Mouse (Mus musculus): Measurements from ENCODE around the gene Rgma. TPM values are rescaled to one million over a fixed set of nuclear protein-coding genes. Genes with fewer than 3 reads are reported as not detected.

The Rgma gene
- polyA plus RNA-seq, 1 experiment from 2014 or later: 3.8 TPM

DNA sequence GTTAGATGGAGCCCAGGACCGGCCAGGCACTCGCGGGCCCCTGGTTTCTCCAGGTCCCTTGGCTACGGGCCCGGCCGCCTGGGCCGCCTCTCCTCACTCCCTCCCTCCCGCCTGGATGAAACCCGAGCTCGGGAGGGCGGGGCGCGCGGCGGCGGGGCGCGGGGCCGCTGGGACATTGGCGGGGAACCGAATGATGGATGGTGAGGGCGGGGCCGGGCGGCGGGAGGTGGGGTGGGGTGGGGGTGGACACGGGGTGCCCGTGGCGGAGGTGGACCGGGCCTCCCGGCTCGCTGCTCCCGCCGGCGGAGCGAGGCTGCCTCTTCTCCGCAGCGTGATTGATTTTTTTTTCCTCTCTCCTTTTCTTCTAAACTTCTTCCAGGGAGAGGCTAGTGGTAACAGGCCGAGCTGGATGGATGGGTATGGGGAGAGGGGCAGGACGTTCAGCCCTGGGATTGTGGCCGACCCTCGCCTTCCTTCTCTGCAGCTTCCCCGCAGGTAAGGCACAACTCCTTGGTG, 15.8 kb downstream of the Rgma start:
- H3K27ac ChIP-seq (replicated peaks): peak overlapping the region; percentile 86
- WGBS: 0% methylated on average over 25 of the region's 42 CpGs

DNA sequence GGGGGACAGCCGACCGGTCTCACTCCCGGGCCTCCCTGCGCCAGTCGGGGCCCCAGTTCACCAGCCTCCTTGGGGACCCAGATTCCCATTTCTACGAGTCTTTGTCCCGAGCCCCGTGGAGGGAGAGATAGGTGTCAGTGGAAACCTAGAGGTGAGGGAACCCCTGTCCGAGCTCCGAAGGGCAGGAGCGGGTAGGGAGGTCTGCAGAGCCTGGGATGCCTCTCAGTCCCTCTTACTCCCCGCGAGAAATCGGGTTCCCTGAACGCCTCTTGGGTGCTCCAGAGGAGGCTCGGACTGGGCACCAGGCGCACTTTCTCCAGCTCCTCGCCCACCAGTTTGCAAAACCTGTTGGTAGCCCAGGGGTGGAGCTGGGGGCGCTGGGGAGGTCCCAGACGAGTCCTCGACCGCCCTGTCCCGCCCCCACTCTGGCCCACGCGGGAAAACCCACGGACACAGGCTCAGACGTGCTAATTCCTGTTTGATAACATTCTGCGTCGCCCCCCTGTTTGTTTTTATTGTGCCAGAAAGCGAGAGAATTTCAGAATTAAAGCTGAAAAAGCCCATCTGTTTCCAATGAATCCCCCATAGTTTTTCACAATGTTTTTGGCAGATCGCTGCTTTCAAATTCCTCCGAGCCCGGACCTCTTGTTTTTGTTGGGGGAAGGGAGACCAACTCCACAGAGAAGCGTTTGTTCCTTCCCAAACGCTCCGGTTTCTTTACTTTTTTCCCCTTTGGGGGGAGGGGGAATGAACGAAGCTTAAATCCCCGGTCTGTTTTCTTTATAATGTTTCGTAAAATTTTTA, 16.4 kb downstream of the Rgma start:
- Histone ChIP-seq H3K27me3 (replicated peaks) (peaks cover 72% of the 10 kb centered on the region), H3K4me1 (peaks cover 33% of the 10 kb centered on the region), H3K36me3 (no peaks in the 10 kb centered on the region), H3K4me3 (peak overlapping the region; percentile 76), H3K9me3 (no peaks in the 10 kb centered on the region), H3K9ac (peak overlapping the region; percentile 88), H3K27ac (replicated peaks) (peak overlapping the region; percentile 86), H3K4me2 (peak overlapping the region; percentile 98)
- under 1% methylated on average over 39 of the region's 39 CpGs for WGBS
- ATAC-seq (ENCODE audit: extremely low read depth, insufficient number of reproducible peaks, low FRiP score, low TSS enrichment): no peak

More for the DNA sequence above, 15.8 kb downstream of the Rgma start:
- Histone ChIP-seq H3K4me1 (peaks cover 33% of the 10 kb centered on the region), H3K4me2 (peak overlapping the region; percentile 98), H3K27me3 (replicated peaks) (peaks cover 72% of the 10 kb centered on the region), H3K36me3 (no peaks in the 10 kb centered on the region), H3K4me3 (peak overlapping the region; percentile 76), H3K9me3 (no peaks in the 10 kb centered on the region), H3K9ac (peak overlapping the region; percentile 88)
- ATAC-seq (ENCODE audit: extremely low read depth, insufficient number of reproducible peaks, low FRiP score, low TSS enrichment): peak; percentile 84; the same call in 1 of the 2 replicates

DNA sequence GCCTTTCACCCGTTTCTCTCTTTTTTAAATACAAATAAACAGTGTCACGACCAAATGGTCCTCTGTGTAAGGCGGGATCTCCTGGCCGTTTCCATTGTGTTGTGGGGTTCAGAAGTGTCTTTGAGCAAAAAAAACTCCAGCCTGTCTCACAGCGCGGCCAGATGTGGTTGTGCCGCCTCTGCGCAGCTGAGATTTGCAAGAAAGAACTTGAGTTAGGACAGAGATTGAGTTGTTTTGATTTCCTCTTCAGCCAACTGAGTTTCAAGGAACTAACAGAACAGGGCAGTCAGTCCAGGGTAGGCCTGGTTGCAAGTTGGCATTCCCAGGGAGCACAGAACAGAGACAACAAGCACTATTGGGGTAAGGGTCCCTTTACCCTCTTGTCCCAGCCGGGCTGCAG, 17.1 kb downstream of the Rgma start:
- Histone ChIP-seq H3K4me2 (peak overlapping the region; percentile 98), H3K27ac (replicated peaks) (peak overlapping the region; percentile 86), H3K4me3 (peak overlapping the region; percentile 76), H3K9ac (peak overlapping the region; percentile 88), H3K4me1 (peaks cover 33% of the 10 kb centered on the region), H3K27me3 (replicated peaks) (peaks cover 72% of the 10 kb centered on the region), H3K9me3 (no peaks in the 10 kb centered on the region), H3K36me3 (no peaks in the 10 kb centered on the region)
- WGBS: 5% methylated on average over 9 of the region's 9 CpGs
- ATAC-seq (ENCODE audit: extremely low read depth, insufficient number of reproducible peaks, low FRiP score, low TSS enrichment): no peak

DNA sequence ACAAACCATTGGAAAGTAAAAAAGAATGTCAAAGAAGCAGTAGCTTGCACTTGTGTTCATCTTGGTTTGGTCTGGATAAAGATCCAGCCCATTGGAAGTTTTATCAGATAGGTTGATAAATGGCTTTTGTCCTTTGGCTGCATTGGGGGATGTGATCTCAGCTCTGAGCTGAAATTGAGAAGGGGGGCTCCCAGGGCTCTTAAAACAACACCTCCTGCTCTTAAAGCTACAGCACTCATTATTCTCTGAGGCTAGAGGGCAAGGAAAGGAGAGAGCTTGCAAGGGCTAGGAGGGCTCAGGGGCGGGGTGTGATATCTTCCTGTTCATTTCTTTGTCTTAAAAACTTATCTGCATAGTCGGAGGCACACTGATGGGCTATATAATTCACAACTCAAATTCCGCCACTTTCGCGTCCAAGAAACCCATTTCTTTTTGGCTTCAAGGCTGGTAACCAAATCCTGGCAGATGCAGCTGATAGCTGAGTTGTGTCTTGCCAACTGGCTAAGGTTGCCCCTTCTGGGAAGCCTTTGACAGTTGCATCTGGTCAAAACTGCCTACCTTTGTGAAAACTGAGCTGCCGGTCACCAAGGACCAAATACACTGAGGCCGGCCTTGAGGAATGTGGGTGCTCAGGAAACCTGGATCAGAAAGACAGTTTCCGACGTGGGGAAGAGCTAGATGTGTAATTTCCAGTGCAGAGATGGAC, 18.2 kb downstream of the Rgma start:
- Histone ChIP-seq H3K27me3 (replicated peaks) (peaks cover 72% of the 10 kb centered on the region), H3K9ac (peak overlapping the region; percentile 88; the same call in 1 of the 2 replicates), H3K9me3 (no peaks in the 10 kb centered on the region), H3K27ac (replicated peaks) (0 out of 2 replicates have a peak overlapping the region, but pooled peaks have one; percentile 86), H3K4me1 (peaks cover 42% of the 10 kb centered on the region), H3K36me3 (no peaks in the 10 kb centered on the region), H3K4me3 (peak overlapping the region; percentile 76), H3K4me2 (peak overlapping the region; percentile 98)
- no peak for ATAC-seq (ENCODE audit: extremely low read depth, insufficient number of reproducible peaks, low FRiP score, low TSS enrichment)
- WGBS: 49% methylated on average over 9 of the region's 9 CpGs

DNA sequence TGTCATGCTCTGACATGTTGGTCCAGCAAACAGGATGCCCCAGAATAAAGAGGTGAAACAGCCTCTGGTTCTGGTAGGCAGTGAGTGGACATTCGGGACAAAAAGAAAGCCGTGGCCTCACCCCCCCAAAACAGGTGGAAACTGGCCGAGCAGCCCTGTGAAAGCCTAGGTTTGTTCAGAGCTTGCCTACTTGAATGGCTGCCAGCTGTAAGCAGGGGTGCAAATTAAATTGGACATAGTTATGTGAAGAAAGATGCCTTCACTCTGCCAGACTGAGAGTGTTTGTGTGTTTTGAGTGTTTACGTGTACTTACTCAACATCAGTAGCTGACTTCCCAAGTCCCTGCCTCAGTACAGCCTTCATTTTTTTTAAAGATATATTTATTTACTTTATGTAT, 18.7 kb downstream of the Rgma start:
- 70% methylated on average over 4 of the region's 4 CpGs for WGBS
- H3K4me3 ChIP-seq: peak overlapping the region; percentile 76; the same call in 1 of the 2 replicates
- peak overlapping the region; percentile 98 for H3K4me2 ChIP-seq
- H3K36me3 ChIP-seq: no peaks in the 10 kb centered on the region
- H3K9me3 ChIP-seq: no peaks in the 10 kb centered on the region
- peaks cover 74% of the 10 kb centered on the region for H3K27me3 ChIP-seq (replicated peaks)
- H3K4me1 ChIP-seq: peaks cover 47% of the 10 kb centered on the region
- no peak for ATAC-seq (ENCODE audit: extremely low read depth, insufficient number of reproducible peaks, low FRiP score, low TSS enrichment)
- H3K27ac ChIP-seq (replicated peaks): no peak overlapping the region
- no peak overlapping the region for H3K9ac ChIP-seq

DNA sequence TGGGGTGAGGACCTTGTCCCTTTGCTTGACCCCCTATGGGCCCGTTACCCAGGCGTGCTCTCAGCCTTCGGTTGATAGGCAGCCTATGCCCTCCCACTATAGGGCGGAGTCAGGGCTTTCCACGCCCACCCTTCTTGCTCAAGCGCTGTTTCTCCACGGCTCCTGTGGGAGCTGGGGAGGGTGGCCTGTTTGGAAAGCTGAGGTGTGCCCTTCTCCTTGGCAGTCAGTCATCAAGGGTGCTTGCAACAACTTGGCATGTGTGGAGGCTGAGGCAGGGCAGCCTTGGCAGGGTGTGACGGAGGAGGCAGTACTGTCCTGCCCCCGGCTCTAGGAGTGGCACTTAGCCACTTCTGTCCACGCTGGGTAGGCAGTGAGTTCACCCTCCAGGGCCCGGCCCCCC, 23.0 kb downstream of the Rgma start:
- peak overlapping the region; percentile 15; the same call in 1 of the 2 replicates for H3K9ac ChIP-seq
- H3K4me3 ChIP-seq: peak overlapping the region; percentile 48
- H3K9me3 ChIP-seq: no peaks in the 10 kb centered on the region
- H3K4me2 ChIP-seq: peak overlapping the region; percentile 65
- 7% methylated on average over 11 of the region's 11 CpGs for WGBS
- no peaks in the 10 kb centered on the region for H3K36me3 ChIP-seq
- peaks cover 40% of the 10 kb centered on the region for H3K4me1 ChIP-seq
- no peak overlapping the region for H3K27ac ChIP-seq (replicated peaks)
- 0 out of 2 replicates have a peak, but pooled peaks have one; percentile 35 for ATAC-seq (ENCODE audit: extremely low read depth, insufficient number of reproducible peaks, low FRiP score, low TSS enrichment)
- peaks cover 65% of the 10 kb centered on the region for H3K27me3 ChIP-seq (replicated peaks)

DNA sequence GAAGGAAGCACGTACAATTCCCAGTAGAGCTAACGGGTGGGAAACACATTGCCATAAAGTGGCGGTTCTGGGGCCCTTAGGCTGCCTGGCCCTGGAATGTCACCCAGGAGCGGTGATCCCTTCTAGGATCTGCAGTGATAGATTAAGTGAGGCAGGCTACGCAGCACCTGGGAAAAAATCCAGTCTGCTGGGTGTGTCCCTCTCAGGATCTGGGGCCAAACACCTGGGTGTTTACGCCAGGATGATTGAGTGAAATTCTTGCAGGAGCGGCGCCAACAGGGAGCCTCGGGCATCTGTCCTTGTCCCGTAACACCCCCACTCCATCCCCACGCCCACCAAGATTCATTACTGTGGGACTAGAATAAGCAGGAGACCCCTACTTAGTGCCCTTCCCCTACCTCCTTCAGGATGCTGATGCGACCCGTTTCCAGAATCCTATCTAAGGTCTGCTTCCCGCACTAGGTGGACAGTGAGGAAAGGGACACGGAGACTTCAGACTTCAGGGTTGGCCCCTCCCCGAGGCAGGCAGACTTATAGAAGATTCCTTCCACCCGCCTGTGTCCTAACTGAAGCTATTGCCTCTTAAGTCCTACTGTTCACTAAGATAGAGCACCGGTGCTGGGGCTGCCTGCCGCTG, 23.6 kb downstream of the Rgma start:
- peak overlapping the region; percentile 15 for H3K9ac ChIP-seq
- no peaks in the 10 kb centered on the region for H3K9me3 ChIP-seq
- H3K27ac ChIP-seq (replicated peaks): no peak overlapping the region
- H3K4me1 ChIP-seq: peaks cover 38% of the 10 kb centered on the region
- H3K36me3 ChIP-seq: no peaks in the 10 kb centered on the region
- peak overlapping the region; percentile 65 for H3K4me2 ChIP-seq
- WGBS: 8% methylated on average over 19 of the region's 19 CpGs
- no peak for ATAC-seq (ENCODE audit: extremely low read depth, insufficient number of reproducible peaks, low FRiP score, low TSS enrichment)
- peak overlapping the region; percentile 48 for H3K4me3 ChIP-seq
- H3K27me3 ChIP-seq (replicated peaks): peaks cover 60% of the 10 kb centered on the region

DNA sequence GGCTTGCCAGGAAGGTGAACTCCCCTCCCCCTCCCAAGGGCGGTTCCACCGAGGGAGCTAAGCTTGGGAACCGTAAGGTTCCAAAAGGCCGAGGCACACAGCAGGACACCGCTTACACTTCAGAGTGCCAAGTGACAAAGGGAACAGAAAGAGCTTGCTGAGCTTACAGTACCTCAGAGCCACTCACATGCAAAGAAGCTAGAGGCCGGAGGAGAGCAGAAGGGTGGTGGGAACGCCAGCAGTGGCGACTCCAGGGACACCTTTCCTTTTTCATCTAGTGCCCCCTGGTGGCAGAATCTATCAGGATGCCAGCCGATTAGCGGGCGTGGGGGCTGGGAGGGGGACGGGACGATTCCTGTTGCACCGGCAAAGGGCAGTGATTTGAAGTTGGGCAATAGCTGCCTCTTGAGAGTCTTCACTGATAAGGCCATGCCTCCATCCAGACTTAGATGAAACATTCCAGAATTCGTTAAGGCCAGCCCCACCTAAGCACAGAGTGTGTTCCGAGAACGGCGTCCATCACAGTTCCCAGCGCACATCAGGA, 24.3 kb downstream of the Rgma start:
- peak overlapping the region; percentile 48 for H3K4me3 ChIP-seq
- H3K27me3 ChIP-seq (replicated peaks): peaks cover 59% of the 10 kb centered on the region
- peaks cover 38% of the 10 kb centered on the region for H3K4me1 ChIP-seq
- H3K36me3 ChIP-seq: no peaks in the 10 kb centered on the region
- ATAC-seq (ENCODE audit: extremely low read depth, insufficient number of reproducible peaks, low FRiP score, low TSS enrichment): no peak
- H3K9ac ChIP-seq: peak overlapping the region; percentile 62
- peak overlapping the region; percentile 65 for H3K4me2 ChIP-seq
- H3K9me3 ChIP-seq: no peaks in the 10 kb centered on the region
- 1% methylated on average over 19 of the region's 19 CpGs for WGBS
- H3K27ac ChIP-seq (replicated peaks): no peak overlapping the region

DNA sequence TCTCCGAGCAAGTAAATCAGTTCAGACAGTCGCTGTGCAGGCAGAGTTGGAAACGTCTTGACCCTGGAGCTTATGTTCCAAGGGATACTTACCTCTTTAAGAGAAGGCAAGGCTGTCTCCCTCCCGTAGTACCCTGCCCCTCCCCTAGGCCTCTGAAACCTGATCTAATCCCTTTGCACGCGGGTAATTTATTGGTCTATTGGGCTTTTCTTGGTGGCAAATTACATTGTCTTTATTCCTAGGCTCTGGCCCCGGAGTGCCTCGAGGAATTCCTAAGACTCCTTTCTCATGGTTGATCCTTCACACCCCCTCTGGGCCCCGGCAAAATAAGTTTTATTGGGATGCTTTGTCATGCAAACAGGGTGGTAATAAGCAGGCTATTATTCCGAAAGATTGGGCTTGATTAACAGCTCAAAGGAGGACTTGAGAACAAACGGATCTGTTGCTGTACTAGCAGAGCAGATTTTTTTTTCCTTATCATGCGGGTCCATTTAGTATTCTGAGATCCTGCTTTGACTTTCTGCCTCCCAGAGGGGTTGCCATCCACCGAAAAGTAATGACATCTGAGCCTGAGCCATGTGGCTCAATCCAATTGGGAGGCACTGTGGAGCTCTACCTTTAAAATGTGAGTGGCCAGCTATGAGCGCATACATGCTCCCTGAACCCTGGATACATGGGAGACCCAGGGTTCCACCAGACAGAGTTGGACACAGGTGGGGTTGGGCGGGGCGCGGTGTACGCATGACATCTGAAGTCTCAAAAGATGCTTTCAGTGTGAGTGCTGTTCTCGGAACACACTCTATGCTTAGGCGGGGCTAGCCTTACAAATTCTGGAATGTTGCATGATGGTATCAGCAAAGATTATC, 25.0 kb downstream of the Rgma start:
- Histone ChIP-seq H3K4me3 (peak overlapping the region; percentile 48), H3K27ac (replicated peaks) (no peak overlapping the region), H3K4me1 (peaks cover 38% of the 10 kb centered on the region), H3K27me3 (replicated peaks) (peaks cover 59% of the 10 kb centered on the region), H3K36me3 (no peaks in the 10 kb centered on the region), H3K9me3 (no peaks in the 10 kb centered on the region), H3K9ac (peak overlapping the region; percentile 62), H3K4me2 (peak overlapping the region; percentile 65)
- 20% methylated on average over 20 of the region's 20 CpGs for WGBS
- no peak for ATAC-seq (ENCODE audit: extremely low read depth, insufficient number of reproducible peaks, low FRiP score, low TSS enrichment)

DNA sequence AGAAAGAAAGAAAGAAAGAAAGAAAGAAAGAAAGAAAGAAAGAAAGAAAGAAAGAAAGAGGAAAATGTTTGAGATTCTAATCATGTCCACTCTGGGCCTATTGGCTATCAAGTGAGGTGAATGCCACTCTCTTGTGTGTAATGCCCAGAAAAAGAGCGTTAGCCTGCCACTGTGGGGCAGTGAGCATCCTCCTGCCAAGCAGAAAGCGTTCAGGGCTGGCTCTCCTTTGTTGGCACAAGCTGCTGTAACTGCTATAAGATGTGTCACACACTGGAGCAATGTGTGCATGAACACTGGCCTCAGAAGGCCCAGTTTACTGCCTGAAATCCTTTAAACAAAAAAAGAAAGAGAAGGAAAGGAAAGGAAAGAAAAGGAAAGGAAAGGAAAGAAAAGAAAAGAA, 26.8 kb downstream of the Rgma start:
- Histone ChIP-seq H3K9ac (no peak overlapping the region), H3K9me3 (peaks cover 7% of the 10 kb centered on the region; the same call in 1 of the 2 replicates), H3K27me3 (replicated peaks) (peaks cover 42% of the 10 kb centered on the region), H3K36me3 (peaks cover 12% of the 10 kb centered on the region), H3K4me1 (peaks cover 38% of the 10 kb centered on the region), H3K4me3 (no peak overlapping the region), H3K27ac (replicated peaks) (no peak overlapping the region), H3K4me2 (no peak overlapping the region)
- no peak for ATAC-seq (ENCODE audit: extremely low read depth, insufficient number of reproducible peaks, low FRiP score, low TSS enrichment)
- 55% methylated on average over 2 of the region's 2 CpGs for WGBS
